Mouse (Mus musculus) ES-Bruce4 (cell line): ENCODE data around the gene Tmem199.
A peak's percentile ranks its signal among the peaks of the same experiment; 100 is the strongest.

ENCODE experiments used
- CTCF ChIP-seq: IDR thresholded peaks from one replicate; pipeline ENCODE4 v1.8.1; 2011; ENCODE audit warnings: low read depth, low read length
- POLR2A ChIP-seq: IDR thresholded peaks from one replicate; pipeline ENCODE4 v1.8.1; 2011; ENCODE audit warnings: low read length; ENCODE audit not compliant: insufficient read depth

DNA sequence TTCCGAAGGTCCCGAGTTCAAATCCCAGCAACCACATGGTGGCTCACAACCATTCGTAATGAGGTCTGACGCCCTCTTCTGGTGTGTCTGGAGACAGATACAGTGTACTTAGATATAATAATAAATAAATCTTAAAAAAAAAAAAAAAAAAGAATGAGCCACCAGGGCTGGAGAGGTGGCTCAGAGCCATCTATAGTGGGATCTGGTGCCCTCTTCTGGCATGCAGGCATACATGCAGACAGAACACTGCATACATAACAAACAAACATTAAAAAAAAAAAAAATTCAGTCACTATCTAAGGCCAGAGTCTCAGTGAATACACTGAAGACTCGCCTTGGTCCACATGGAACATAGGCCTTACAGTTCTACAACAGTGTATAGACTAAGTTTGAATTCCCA is 2.8 kb downstream of the Tmem199 start:
- TF ChIP-seq CTCF (peak; percentile 39), POLR2A (no peak)
